Mouse (Mus musculus): ENCODE data around the gene Hpn.

Gene Hpn

GRCm38 (mm10) chr7:31113800-31114199 lies 1.3 kb downstream of the Hpn start:
- in situ Hi-C loops (cut with MboI, MseI) = no loop called here

GRCm38 (mm10) chr7:31112036-31112435 lies 3.1 kb downstream of the Hpn start:
- in situ Hi-C loops (cut with MboI, MseI) = no loop called here

- in situ Hi-C loops (cut with MboI, MseI) = no loop called here
Observed at GRCm38 (mm10) chr7:31110861-31111385, 4.2 kb downstream of the Hpn start.

GRCm38 (mm10) chr7:31109796-31110195 lies 5.3 kb downstream of the Hpn start:
- in situ Hi-C loops (cut with MboI, MseI) = no loop called here

- in situ Hi-C loops (cut with MboI, MseI) = no loop called here
Observed at GRCm38 (mm10) chr7:31109091-31109490, 6.0 kb downstream of the Hpn start.

- in situ Hi-C loops (cut with MboI, MseI) = no loop called here
Observed at GRCm38 (mm10) chr7:31107781-31108180, 7.3 kb downstream of the Hpn start.

GRCm38 (mm10) chr7:31106166-31106565 lies 8.9 kb downstream of the Hpn start:
- in situ Hi-C loops (cut with MboI, MseI) = no loop called here

GRCm38 (mm10) chr7:31105061-31105768 lies 9.9 kb downstream of the Hpn start:
- in situ Hi-C loops (cut with MboI, MseI) = no loop called here

- in situ Hi-C loops (cut with MboI, MseI) = no loop called here
Observed at GRCm38 (mm10) chr7:31100786-31101185, 14.3 kb downstream of the Hpn start.

- in situ Hi-C loops (cut with MboI, MseI) = no loop called here
Observed at GRCm38 (mm10) chr7:31099612-31099982, 15.5 kb downstream of the Hpn start.

GRCm38 (mm10) chr7:31098697-31099611 lies 16.1 kb downstream of the Hpn start:
- in situ Hi-C loops (cut with MboI, MseI) = no loop called here

- in situ Hi-C loops (cut with MboI, MseI) = no loop called here
Observed at GRCm38 (mm10) chr7:31097583-31098248, 17.4 kb downstream of the Hpn start.

- in situ Hi-C loops (cut with MboI, MseI) = no loop called here
Observed at GRCm38 (mm10) chr7:31096892-31097564, 18.1 kb downstream of the Hpn start.

- in situ Hi-C loops (cut with MboI, MseI) = no loop called here
Observed at GRCm38 (mm10) chr7:31094774-31095501, 20.2 kb downstream of the Hpn start.

- in situ Hi-C loops (cut with MboI, MseI) = no loop called here
Observed at GRCm38 (mm10) chr7:31089721-31090120, 25.4 kb downstream of the Hpn start.

GRCm38 (mm10) chr7:31088206-31088605 lies 26.9 kb downstream of the Hpn start:
- in situ Hi-C loops (cut with MboI, MseI) = no loop called here

- in situ Hi-C loops (cut with MboI, MseI) = no loop called here
Observed at GRCm38 (mm10) chr7:31087262-31087661, 27.8 kb downstream of the Hpn start.

GRCm38 (mm10) chr7:31086175-31086755 lies 28.8 kb downstream of the Hpn start:
- in situ Hi-C loops (cut with MboI, MseI) = no loop called here

GRCm38 (mm10) chr7:31085171-31085570 lies 29.9 kb downstream of the Hpn start:
- in situ Hi-C loops (cut with MboI, MseI) = no loop called here

GRCm38 (mm10) chr7:31084140-31084539 lies 30.9 kb downstream of the Hpn start:
- in situ Hi-C loops (cut with MboI, MseI) = no loop called here
